Mouse (Mus musculus) layer of hippocampus, adult 9-10 months (tissue): ENCODE data around the gene Bspry.
A peak's percentile ranks its signal among the peaks of the same experiment; 100 is the strongest.
"Not testable (repeated sequence)": the region's sequence is repeated elsewhere in the genome, so short reads cannot be mapped to it uniquely, and the experiment has no call there.

Source experiments
- DNase-seq: peaks from one replicate; pipeline ENCODE4 v3.0.0; 2022; ENCODE audit warnings: low spot score

Gene Bspry

GRCm38 (mm10) chr4:62479937-62480708 lies at the start of gene Bspry:
Gene Bspry, plus strand, starts transcription at chr4:62480053.
- DNase-seq, result no peak

DNA sequence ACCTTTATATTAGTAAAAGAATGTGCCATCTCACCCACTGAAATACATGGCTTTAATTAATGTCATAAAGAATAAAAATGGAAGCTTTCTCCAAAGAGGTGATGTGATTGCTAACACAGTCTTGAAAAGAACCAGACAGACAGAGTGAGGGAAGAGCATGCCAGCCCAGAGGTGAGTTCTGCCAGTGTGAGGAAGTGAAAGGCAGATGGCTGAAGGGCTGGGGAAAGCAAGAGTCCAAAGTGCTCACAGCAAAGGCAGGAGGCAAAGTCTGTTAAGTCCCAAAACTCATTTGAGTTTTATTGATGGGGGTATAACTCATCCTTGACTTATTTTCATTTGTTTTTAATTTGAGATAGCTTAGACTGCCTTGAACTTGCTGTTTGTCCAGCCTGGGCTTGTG lies 49.2 kb upstream of the Bspry start:
- DNase-seq, result no peak

DNA sequence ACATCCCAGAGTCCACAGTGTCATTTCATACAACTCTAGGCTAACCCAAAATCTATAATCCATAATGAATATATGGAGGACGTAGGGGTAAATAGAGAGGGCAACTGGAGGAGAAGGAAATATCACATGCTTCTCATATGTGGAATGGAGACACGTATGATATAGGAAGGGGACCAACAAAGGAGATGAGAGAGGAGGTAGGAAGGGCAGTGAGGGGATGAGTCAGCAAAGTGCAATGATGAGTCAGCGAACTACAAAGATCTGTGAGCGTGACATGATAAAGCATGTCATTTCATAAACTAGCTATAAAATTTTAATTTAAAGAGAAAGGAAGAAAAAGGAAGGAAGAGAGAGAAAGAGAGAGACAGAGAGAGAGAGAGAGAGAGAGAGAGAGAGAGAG lies 48.3 kb upstream of the Bspry start:
- no peak for DNase-seq

- DNase-seq, result no peak
Observed at GRCm38 (mm10) chr4:62433939-62434870, 45.6 kb upstream of the Bspry start.

DNA sequence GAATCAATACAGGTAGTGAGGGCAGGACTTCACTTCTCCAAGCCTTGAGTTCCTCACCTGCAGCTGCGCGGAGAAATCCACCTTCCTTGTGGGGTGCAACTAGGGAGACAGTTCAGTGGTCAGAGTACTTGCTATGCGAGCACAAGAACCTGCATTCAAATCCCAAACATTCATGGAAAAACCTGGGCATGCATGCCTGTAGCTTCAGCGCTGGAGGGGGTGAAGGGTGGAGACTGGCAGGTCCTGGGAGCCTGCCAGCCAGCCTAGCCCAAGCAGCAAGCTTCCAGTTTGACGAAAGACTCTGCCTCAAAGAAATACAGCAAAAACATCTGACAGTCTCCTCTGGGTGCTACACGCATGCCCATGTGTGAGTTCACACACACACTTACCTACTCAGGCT lies 44.8 kb upstream of the Bspry start, which contains the start of gene Rnf183:
TSS of gene Rnf183 (minus strand) at position 172 of the 400 bp plus-strand sequence.
- no peak for DNase-seq

GRCm38 (mm10) chr4:62437256-62437778 lies 42.5 kb upstream of the Bspry start:
- no peak for DNase-seq

GRCm38 (mm10) chr4:62437871-62438270 lies 42.0 kb upstream of the Bspry start:
- no peak for DNase-seq

DNA sequence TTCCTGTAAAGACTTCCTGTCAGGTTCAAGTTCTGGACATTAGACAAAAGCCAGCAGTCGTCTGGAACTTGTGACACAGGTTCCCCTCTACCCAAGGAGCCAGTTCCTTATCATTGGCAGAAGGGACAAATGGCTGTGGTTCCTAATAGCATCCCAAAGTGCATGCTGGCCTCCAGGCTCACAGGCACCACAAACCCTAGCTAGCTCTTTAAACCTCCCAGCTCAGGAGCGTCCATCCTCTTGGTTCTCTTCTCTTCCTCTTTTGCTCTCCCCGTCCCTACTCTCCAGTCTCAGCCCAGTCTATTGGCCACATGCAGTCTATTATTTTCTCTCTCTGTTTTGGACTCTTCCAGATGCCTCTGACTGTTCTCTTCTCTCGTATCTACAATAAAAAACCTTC lies 40.1 kb upstream of the Bspry start:
- DNase-seq, result no peak

DNA sequence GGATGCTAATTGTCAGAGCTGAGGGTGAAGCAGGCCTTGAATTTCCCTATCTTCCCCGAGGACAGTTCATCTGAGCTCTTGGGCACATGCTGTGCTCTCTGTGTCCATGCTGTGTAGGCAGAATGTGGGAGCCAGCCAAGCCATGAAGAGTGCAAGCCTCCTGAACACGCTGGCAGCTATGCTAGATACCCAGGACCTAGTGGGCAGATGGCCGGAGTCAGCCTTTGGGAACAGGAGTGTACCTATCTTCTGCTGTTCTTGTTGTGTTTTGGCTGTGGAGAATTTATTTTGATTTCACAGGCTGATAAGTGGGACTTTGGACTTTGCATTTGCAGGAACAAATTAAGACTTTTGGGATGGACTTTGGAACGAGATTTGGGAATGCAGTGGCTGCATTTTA lies 39.3 kb upstream of the Bspry start:
- no peak for DNase-seq

DNA sequence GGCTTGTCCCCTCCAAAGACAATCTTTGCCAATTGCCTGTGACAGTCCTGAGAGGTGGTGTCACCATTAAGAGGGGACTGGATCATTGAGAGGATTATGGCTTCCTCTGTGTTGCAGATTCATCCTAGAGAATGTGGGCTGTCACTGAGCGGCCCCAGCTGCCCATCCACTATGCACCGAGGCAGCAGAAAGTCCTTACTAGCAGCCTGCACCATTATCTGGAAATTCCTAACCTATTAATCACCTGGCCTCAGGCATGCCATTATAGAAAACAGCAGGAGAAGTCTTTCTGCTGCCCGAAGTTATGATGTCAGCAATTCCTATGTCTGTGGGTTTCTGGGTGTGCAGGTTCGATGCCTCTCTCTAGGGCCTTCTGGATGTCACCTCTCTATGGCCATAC lies 38.9 kb upstream of the Bspry start:
- DNase-seq, result no peak

DNA sequence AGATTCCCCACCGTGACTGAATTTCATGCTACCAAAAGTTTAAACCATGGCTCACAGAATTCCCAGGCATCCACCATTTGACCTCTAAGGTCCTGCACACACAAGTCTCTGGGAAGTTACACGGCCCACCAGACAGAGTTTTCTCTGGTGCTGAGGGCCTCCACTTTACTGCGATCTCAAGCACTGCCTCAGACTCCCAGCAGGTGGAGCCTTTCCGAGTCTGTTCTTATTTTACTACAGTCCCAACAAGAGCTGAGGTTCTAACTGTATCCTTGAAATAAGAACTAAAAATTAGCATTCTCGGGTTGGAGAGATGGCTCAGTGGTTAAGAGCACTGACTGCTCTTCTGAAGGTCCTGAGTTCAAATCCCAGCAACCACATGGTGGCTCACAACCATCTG lies 24.9 kb upstream of the Bspry start:
- peak; percentile 29 for DNase-seq

- DNase-seq, result peak; percentile 51
Observed at GRCm38 (mm10) chr4:62459081-62459480, 20.8 kb upstream of the Bspry start.

GRCm38 (mm10) chr4:62460348-62460747 lies 19.5 kb upstream of the Bspry start:
- DNase-seq, result no peak

DNA sequence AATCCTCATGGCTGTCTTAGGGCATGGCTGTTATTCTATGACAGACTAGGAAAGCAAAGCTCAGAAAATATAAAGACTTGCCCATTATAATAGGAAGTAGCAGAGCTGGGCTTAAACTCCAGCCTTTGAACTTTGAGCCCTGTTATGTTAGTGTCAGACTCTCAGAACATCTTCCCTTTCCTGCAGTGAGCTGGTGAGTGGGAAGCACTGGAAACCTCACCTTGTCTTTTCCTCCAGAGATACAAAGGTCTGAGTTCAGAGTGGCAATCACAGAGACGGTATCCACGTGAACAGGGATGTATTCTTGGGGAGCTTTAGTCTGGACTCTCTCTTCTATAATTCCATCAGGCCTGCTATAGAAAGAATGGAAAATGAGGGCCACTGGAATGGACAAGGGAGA lies 16.7 kb upstream of the Bspry start:
- no peak for DNase-seq

GRCm38 (mm10) chr4:62468158-62468557 lies 11.7 kb upstream of the Bspry start:
- no peak for DNase-seq

DNA sequence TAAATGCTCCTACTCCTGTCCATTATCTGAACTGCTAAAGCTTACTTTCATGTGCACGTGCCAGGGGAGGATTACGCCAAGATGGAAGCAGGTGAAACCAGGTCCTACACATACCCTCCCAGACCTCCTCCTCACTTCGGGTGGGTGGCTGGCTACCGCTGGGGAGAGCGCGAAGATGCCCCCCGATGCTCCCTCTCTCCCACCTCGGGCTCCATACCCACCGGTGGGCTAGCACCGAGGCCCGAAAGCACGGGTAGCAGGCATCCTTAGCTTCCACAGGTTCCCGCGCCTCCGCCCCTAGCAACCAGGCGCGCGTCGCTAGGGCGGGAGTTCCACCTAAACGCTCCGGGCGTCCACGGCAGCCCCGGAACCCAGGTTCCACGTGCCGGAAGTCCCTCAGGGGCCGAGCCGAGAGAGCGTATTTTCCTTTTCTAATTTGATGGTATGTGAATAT lies 9.2 kb upstream of the Bspry start, which contains the start of gene Wdr31:
TSS of gene Wdr31 (minus strand) at position 299 of the 454 bp plus-strand sequence.
- peak; percentile 59 for DNase-seq

- DNase-seq, result no peak
Observed at GRCm38 (mm10) chr4:62472071-62472470, 7.8 kb upstream of the Bspry start.

- no peak for DNase-seq
Observed at GRCm38 (mm10) chr4:62475131-62475530, 4.7 kb upstream of the Bspry start.

DNA sequence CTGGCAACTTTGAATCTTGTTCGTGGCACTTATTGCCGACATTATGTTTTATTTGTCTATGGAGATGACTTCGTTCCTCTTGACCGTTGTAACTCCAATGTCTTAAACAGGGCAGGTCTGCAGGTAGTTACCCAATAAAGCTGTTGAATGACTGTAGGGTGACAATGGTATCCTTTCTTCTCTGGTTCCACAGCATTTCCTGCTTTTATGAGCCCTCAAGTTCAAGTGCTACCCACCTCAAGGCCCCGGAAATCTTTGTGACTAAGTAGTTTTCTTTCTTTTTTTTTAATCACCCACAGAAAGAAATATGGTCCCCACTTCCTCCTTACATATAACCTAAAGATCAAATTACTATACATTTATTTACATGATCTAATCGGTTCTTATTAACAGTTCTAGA lies 4.1 kb upstream of the Bspry start:
- no peak for DNase-seq

- DNase-seq, result no peak
Observed at GRCm38 (mm10) chr4:62477542-62478244, 2.2 kb upstream of the Bspry start.

DNA sequence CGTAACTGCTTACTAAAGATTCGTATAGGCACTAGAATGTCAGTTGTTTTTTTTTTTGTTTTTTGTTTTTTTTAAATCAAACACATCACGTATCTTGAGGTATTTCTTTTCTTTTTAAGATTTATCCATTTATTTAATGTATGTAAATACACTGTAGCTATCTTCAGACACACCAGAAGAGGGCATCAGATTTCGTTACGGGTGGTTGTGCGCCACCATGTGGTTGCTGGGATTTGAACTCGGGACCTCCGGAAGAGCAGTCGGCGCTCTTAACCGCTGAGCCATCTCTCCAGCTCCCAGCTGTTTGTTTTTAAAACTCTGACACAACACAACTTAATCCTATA lies 288 bp upstream of the Bspry start:
- not testable (repeated sequence) for DNase-seq
